8 mouse cellular contexts compared by ENCODE assay signal in the genomic region with DNA sequence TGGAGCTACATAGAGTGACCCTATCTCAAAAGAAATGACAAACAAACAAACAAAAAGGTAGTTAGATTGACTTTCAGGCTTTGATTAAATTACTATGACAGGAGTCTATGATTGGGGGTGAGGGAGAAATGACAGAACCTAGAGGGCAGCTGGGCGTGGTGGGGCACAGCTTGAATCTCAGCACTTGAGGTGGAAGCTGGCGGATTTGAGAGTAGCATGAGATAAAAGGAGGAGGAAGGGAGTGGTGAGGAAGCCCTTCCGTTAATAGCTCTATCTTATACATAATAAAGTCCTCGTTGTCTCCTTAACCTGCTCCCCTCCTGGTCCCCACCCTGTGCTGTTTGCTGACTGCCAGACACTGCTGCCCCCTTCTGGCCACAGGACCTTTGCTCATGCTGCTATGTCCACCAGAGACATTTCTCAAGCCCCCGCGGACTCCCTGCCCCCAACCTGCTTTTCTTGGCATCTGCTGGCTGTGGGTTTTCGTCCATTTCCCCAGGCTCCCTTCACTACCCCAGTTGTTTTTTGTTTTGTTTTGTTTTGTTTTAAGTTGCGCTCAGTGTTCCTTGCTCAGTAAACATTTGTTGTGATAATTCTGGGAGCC. TPM values are rescaled to one million over a fixed set of nuclear protein-coding genes. Genes with fewer than 3 reads are reported as not detected.
DNase-seq lines count a peak whose midpoint lies in the region; ATAC-seq and TF ChIP-seq lines count a peak whose summit lies in the region.

No protein-coding gene starts in this region.

- H3K9ac ChIP-seq in liver, postnatal 0 days (replicated peaks), result no peak overlapping the region

- no peak overlapping the region for H3K4me3 ChIP-seq in gastrocnemius, adult 2 months
- no peak overlapping the region for H3K4me3 ChIP-seq in liver, postnatal 0 days (ENCODE audit: low read depth, low read length)

- no peaks in the 10 kb centered on the region for H3K4me1 ChIP-seq in liver, postnatal 0 days (ENCODE audit: insufficient read depth)

- intact Hi-C loops in gastrocnemius, adult 2 months (cut with DNase I), result no loop called here

- 20% methylated on average over 8 of the region's 8 CpGs for WGBS in liver, postnatal 0 days (ENCODE audit: insufficient replicate concordance)

- no peaks in the 10 kb centered on the region for H3K36me3 ChIP-seq in liver, postnatal 0 days (replicated peaks; ENCODE audit: insufficient read depth, low read length)

- H3K9me3 ChIP-seq in liver, postnatal 0 days (ENCODE audit: low read length), result no peaks in the 10 kb centered on the region

- peak; percentile 52 for DNase-seq in gastrocnemius, adult 2 months
- no peak for DNase-seq in gastrocnemius, adult 18-20 months (ENCODE audit: low spot score)
- peak; percentile 76 to 79 for DNase-seq in B cell, adult 2 months
- DNase-seq in ZHBTc4 (ENCODE audit: low read depth, low spot score), result peak; percentile 97
- DNase-seq in liver, postnatal 0 days, result peak; percentile 77
- DNase-seq in spleen, adult 12 weeks (ENCODE audit: low spot score), result peak; percentile 40
- no peak for DNase-seq in ovary, postnatal 10 days (ENCODE audit: low spot score)

- peak; percentile 56 to 84; a peak in 3 of 4 replicates for ATAC-seq in hematopoietic stem cell, adult 5-6 weeks (replicated peaks in 1 of 2; ENCODE audit: insufficient read depth in 1 of 2, low FRiP score in 2 of 2, low TSS enrichment in 1 of 2, low read depth in 1 of 2, poor library complexity in 2 of 2, severe bottlenecking in 2 of 2)
- ATAC-seq in liver, postnatal 0 days, result peak; percentile 49; the same call in 1 of the 2 replicates

- TF ChIP-seq EP300 in liver, postnatal 0 days (IDR thresholded peaks at IDR 0.05; ENCODE audit: low read depth), result no peak

- no peak overlapping the region for H3K27ac ChIP-seq in gastrocnemius, adult 2 months
- no peak overlapping the region for H3K27ac ChIP-seq in liver, postnatal 0 days (ENCODE audit: low read depth)

- peak; percentile 65 for TF ChIP-seq CTCF in gastrocnemius, adult 2 months (IDR thresholded peaks at IDR 0.05)
- peak; percentile 82 for TF ChIP-seq CTCF in liver, postnatal 0 days (IDR thresholded peaks at IDR 0.05; ENCODE audit: low read depth)

- no peak overlapping the region for H3K4me2 ChIP-seq in liver, postnatal 0 days (ENCODE audit: low read depth, low read length)

- no peaks in the 10 kb centered on the region for H3K27me3 ChIP-seq in liver, postnatal 0 days (ENCODE audit: insufficient read depth, low read length)

RNA-seq across cellular contexts. Expression of a gene that starts 4.8 kb away (rescaled TPM):
- under 1 TPM in 1 of 2 experiments, not detected in 1; 0.17 TPM for total RNA-seq in gastrocnemius, adult 2 months (2021)
- total RNA-seq in gastrocnemius, adult 18-20 months (2021), result not detected
- total RNA-seq in hematopoietic stem cell, adult 5-6 weeks (2017), result not detected in 2 replicates
- 0.07 and 0.14 TPM in 2 replicates for polyA plus RNA-seq in liver, postnatal 0 days (2015; fragmentation: Nextera tagmentation; extraction: Ambion mirVana)

RNA-seq across cellular contexts. Expression of a gene that starts 9.1 kb away (rescaled TPM):
- total RNA-seq in gastrocnemius, adult 2 months (2021), result under 1 TPM in 1 of 2 experiments, not detected in 1; 0.33 TPM
- not detected for total RNA-seq in gastrocnemius, adult 18-20 months (2021)
- total RNA-seq in hematopoietic stem cell, adult 5-6 weeks (2017), result not detected in 2 replicates
- 0.53 and 1.2 TPM in 2 replicates for polyA plus RNA-seq in liver, postnatal 0 days (2015; fragmentation: Nextera tagmentation; extraction: Ambion mirVana)

RNA-seq across cellular contexts. Expression of a gene that starts 18.1 kb away (rescaled TPM):
- total RNA-seq in gastrocnemius, adult 2 months (2021), result 1,000 to 10,000 TPM; 1,338 to 2,234 TPM
- 1,000 to 10,000 TPM; 2,016 to 2,070 TPM for total RNA-seq in gastrocnemius, adult 18-20 months (2021)
- 272 and 375 TPM in 2 replicates for total RNA-seq in hematopoietic stem cell, adult 5-6 weeks (2017)
- polyA plus RNA-seq in liver, postnatal 0 days (2015; fragmentation: Nextera tagmentation; extraction: Ambion mirVana), result 995 and 998 TPM in 2 replicates

RNA-seq across cellular contexts. Expression of a gene that starts 19.3 kb away (rescaled TPM):
- 10 to 100 TPM; 13.3 to 16.3 TPM for total RNA-seq in gastrocnemius, adult 2 months (2021)
- total RNA-seq in gastrocnemius, adult 18-20 months (2021), result 10 to 100 TPM; 12.5 to 12.9 TPM
- 18.7 and 26.5 TPM in 2 replicates for total RNA-seq in hematopoietic stem cell, adult 5-6 weeks (2017)
- polyA plus RNA-seq in liver, postnatal 0 days (2015; fragmentation: Nextera tagmentation; extraction: Ambion mirVana), result 1.9 and 3.1 TPM in 2 replicates

RNA-seq across cellular contexts. Expression of a gene that starts 27.8 kb away (rescaled TPM):
- total RNA-seq in gastrocnemius, adult 2 months (2021), result not detected
- total RNA-seq in gastrocnemius, adult 18-20 months (2021), result not detected
- total RNA-seq in hematopoietic stem cell, adult 5-6 weeks (2017), result not detected in 2 replicates
- polyA plus RNA-seq in liver, postnatal 0 days (2015; fragmentation: Nextera tagmentation; extraction: Ambion mirVana), result not detected in 2 replicates

Comparison
In these comparisons a context has a peak if more than half of its experiments do, and no peak if none do; other contexts are left out.
1. DNase-seq: peak in gastrocnemius, adult 2 months (single experiment), B cell, adult 2 months (2 of 2), ZHBTc4 (single experiment), liver, postnatal 0 days (single experiment) and spleen, adult 12 weeks (single experiment); none in gastrocnemius, adult 18-20 months (single experiment) and ovary, postnatal 10 days (single experiment).